Mouse (Mus musculus) layer of hippocampus, adult 8-10 months (tissue): ENCODE results near the gene Htt. TPM values are rescaled to one million over a fixed set of nuclear protein-coding genes. Genes with fewer than 3 reads are reported as not detected.

Source experiments
- DNase-seq, 2 experiments: peaks; one replicate each; pipeline ENCODE4 v3.0.0; 2022; ENCODE audit warnings: low spot score in 2 of 2
- total RNA-seq, 4 experiments: library from RNA; stranded (reverse); gene quantifications; 2 replicates each; pipeline ENCODE4 v1.2.4; 2022

Htt gene
- total RNA-seq, 4 experiments from 2014 or later = 71.0 to 94.2 (median 80.1) TPM

GRCm38 (mm10) chr5:34889252-34889651 lies 127.7 kb downstream of the Htt start:
- no peak for DNase-seq

GRCm38 (mm10) chr5:34896697-34897453 lies 135.3 kb downstream of the Htt start:
- DNase-seq = no peak

GRCm38 (mm10) chr5:34899787-34900469 lies 138.4 kb downstream of the Htt start:
- DNase-seq = no peak

- no peak for DNase-seq
Observed at GRCm38 (mm10) chr5:34902371-34902770, 140.8 kb downstream of the Htt start.

GRCm38 (mm10) chr5:34902811-34903385 lies 141.4 kb downstream of the Htt start:
- DNase-seq = peak; percentile 59 to 72

GRCm38 (mm10) chr5:34904412-34904811 lies 142.9 kb downstream of the Htt start:
- DNase-seq = no peak

GRCm38 (mm10) chr5:34907230-34907629 lies 145.7 kb downstream of the Htt start:
- DNase-seq = no peak

GRCm38 (mm10) chr5:34907910-34908725 lies 146.6 kb downstream of the Htt start, which contains the start of gene Msantd1:
Msantd1 (plus strand) TSS chr5:34908012.
- no peak for DNase-seq

GRCm38 (mm10) chr5:34908726-34909633 lies 147.4 kb downstream of the Htt start:
- DNase-seq = no peak

GRCm38 (mm10) chr5:34909634-34910503 lies 148.3 kb downstream of the Htt start:
- no peak for DNase-seq

- DNase-seq = no peak
Observed at GRCm38 (mm10) chr5:34910504-34910815, 148.9 kb downstream of the Htt start.

- DNase-seq = peak; percentile 64 to 81
Observed at GRCm38 (mm10) chr5:34915801-34916200, 154.3 kb downstream of the Htt start.

GRCm38 (mm10) chr5:34917234-34917655 lies 155.7 kb downstream of the Htt start:
- peak in 1 of 2 experiments; percentile 31 for DNase-seq

- DNase-seq = no peak
Observed at GRCm38 (mm10) chr5:34918785-34919184, 157.2 kb downstream of the Htt start.

GRCm38 (mm10) chr5:34922531-34922930 lies 161.0 kb downstream of the Htt start:
- DNase-seq = no peak

- DNase-seq = no peak
Observed at GRCm38 (mm10) chr5:34923920-34924319, 162.4 kb downstream of the Htt start.

GRCm38 (mm10) chr5:34924519-34924918 lies 163.0 kb downstream of the Htt start:
- DNase-seq = no peak

GRCm38 (mm10) chr5:34927648-34928047 lies 166.1 kb downstream of the Htt start:
- DNase-seq = no peak

GRCm38 (mm10) chr5:34930151-34930975 lies 168.8 kb downstream of the Htt start:
- no peak for DNase-seq
